Mouse (Mus musculus) midbrain, embryonic 12.5 days (tissue): ENCODE results near the gene Ercc5. TPM values are rescaled to one million over a fixed set of nuclear protein-coding genes. Genes with fewer than 3 reads are reported as not detected.

ENCODE experiments used
- ATAC-seq: fragments of 200-750 bp; cut with Nextera tagmentation; 2 replicates; pipeline ENCODE4 v1.8.0; 2017; ENCODE audit warnings: low read depth, moderate TSS enrichment, moderate library complexity; ENCODE audit not compliant: low FRiP score
- H3K27ac ChIP-seq: fragments of 300-500 bp; sonication (generic); replicated peaks from 2 replicates; pipeline ENCODE4 v1.5.1; 2016; ENCODE audit warnings: mild to moderate bottlenecking
- H3K27me3 ChIP-seq: fragments of 300-500 bp; sonication (generic); 2 replicates; pipeline ENCODE4 v1.6.1; 2016; ENCODE audit warnings: mild to moderate bottlenecking
- H3K36me3 ChIP-seq: fragments of 300-500 bp; sonication (generic); 2 replicates; pipeline ENCODE4 v1.6.1; 2016
- H3K4me1 ChIP-seq: fragments of 300-500 bp; sonication (generic); 2 replicates; pipeline ENCODE4 v1.6.1; 2016
- H3K4me2 ChIP-seq: fragments of 300-500 bp; sonication (generic); replicated peaks from 2 replicates; pipeline ENCODE4 v1.6.1; 2016; ENCODE audit warnings: mild to moderate bottlenecking, moderate library complexity
- H3K4me3 ChIP-seq: fragments of 300-500 bp; sonication (generic); 2 replicates; pipeline ENCODE4 v1.5.1; 2016; ENCODE audit warnings: mild to moderate bottlenecking
- H3K9ac ChIP-seq: fragments of 300-500 bp; sonication (generic); replicated peaks from 2 replicates; pipeline ENCODE4 v1.6.1; 2016; ENCODE audit warnings: mild to moderate bottlenecking, moderate library complexity
- H3K9me3 ChIP-seq: fragments of 300-500 bp; sonication (generic); 2 replicates; pipeline ENCODE4 v1.6.1; 2016; ENCODE audit warnings: mild to moderate bottlenecking
- WGBS: fragments of 180-500 bp; shearing (Covaris S2); methylation state at CpG from one replicate; pipeline ENCODE4 v1.1.7; 2016; 5-methylcytosine and 5-hydroxymethylcytosine counted together
- polyA plus RNA-seq: library from polyadenylated mRNA; unstranded; fragments of >200 nt; fragmentation: Nextera tagmentation; extraction: Ambion mirVana; gene quantifications from 2 replicates; pipeline ENCODE4 v1.2.1, GENCODE M21; 2016

Ercc5 gene
- polyA plus RNA-seq: 46.0 and 47.9 TPM in 2 replicates

DNA sequence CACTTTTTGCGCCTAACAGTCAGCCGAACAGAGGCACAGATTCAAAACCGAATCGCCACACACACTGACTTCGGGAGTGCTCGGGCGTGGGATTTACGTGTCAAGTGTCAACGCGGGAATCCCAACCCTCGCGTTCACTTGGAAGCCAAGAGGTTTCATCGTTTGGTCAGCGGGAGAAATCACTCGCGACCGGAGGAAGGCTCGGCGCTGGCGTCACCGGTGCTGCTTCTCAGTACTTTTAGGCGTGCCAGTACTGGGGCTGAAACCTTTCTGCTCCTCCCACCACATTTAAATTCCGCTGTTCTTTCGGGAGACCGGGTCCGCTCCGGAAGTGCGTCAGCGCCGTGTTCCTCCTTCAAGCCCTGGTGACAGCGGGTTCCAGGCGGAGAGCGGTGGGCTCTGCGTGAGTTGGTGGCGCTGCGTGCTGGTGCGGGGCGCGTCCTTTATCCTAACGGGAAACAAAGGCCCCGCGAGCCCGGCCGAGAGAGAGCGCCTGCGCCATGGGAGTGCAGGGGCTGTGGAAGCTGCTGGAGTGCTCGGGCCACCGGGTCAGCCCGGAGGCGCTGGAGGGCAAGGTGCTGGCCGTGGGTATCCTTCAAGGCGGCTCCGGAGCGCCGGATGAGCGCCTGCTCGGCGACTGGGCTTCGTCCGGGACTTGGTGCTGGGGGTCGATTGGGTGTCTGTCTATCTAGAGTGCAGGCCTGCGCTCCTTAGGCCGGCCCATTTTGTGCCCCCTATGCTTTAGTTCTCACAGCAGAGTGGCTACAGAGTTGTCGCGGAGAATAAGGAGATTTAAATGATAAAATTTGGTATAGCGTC, at the start of gene Ercc5:
TSS of gene Ercc5 (plus strand) at position 182 of the 819 bp plus-strand sequence.
- Histone ChIP-seq H3K9ac (peak within 1 kb of the TSS; percentile 91), H3K27ac (peak within 1 kb of the TSS; percentile 99), H3K9me3 (0 out of 2 replicates have a peak, but pooled peaks cover 3% of the 10 kb centered on the region), H3K4me2 (peak within 1 kb of the TSS; percentile 60), H3K4me1 (peaks cover 9% of the 10 kb centered on the region; the same call in 1 of the 2 replicates), H3K36me3 (peaks cover 13% of the 10 kb centered on the region), H3K4me3 (peak within 1 kb of the TSS; percentile 80), H3K27me3 (no peaks in the 10 kb centered on the region)
- WGBS: under 1% methylated on average over 66 of the region's 66 CpGs
- peak; percentile 97 for ATAC-seq

- Histone ChIP-seq H3K4me2 (peak overlapping the region; percentile 64), H3K4me3 (peak overlapping the region; percentile 80), H3K9me3 (no peaks in the 10 kb centered on the region), H3K9ac (peak overlapping the region; percentile 71), H3K27me3 (no peaks in the 10 kb centered on the region), H3K36me3 (peaks cover 25% of the 10 kb centered on the region; the same call in 1 of the 2 replicates), H3K27ac (peak overlapping the region; percentile 92), H3K4me1 (peaks cover 9% of the 10 kb centered on the region)
- under 1% methylated on average over 48 of the region's 55 CpGs for WGBS
- peak; percentile 88 for ATAC-seq
Observed at GRCm38 (mm10) chr1:44101448-44102225, 45.9 kb upstream of the Ercc5 start.

DNA sequence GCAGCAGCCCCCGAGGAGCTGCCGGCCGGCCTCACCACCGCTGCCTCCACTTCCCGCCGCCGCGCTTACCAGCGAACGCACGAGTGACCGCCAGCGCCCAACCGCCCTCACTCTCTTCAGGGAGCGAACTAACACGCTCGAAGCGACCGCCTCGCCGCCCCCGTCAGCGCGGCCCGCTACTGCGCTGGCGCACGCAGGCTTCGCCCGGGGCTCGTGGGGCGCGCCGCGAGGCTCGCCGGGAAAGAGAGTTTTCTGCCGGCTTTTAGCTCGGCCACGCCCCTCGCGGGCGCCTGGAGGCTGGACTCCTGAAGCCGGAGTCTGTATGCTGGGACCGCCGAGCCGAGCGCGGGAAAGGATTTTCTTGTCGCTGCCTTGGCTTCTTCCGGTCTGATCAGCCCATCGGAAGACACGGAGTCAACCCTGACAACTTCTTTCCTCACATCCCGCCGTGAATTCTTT, 45.3 kb upstream of the Ercc5 start, which contains the start of gene Tex30:
TSS of gene Tex30 (minus strand) at position 183 of the 459 bp plus-strand sequence.
- Histone ChIP-seq H3K36me3 (peaks cover 24% of the 10 kb centered on the region; the same call in 1 of the 2 replicates), H3K27me3 (no peaks in the 10 kb centered on the region), H3K4me1 (peaks cover 9% of the 10 kb centered on the region), H3K4me3 (peak within 1 kb of the TSS; percentile 80), H3K27ac (peak within 1 kb of the TSS; percentile 92), H3K9me3 (no peaks in the 10 kb centered on the region), H3K4me2 (peak within 1 kb of the TSS; percentile 64), H3K9ac (peak within 1 kb of the TSS; percentile 71)
- WGBS: under 1% methylated on average over 55 of the region's 55 CpGs
- ATAC-seq: peak; percentile 98

- H3K4me1 ChIP-seq: peaks cover 9% of the 10 kb centered on the region
- H3K27ac ChIP-seq: no peak overlapping the region
- H3K9me3 ChIP-seq: no peaks in the 10 kb centered on the region
- H3K4me3 ChIP-seq: peak overlapping the region; percentile 80
- ATAC-seq: no peak
- peak overlapping the region; percentile 41 for H3K9ac ChIP-seq
- 12% methylated on average over 5 of the region's 5 CpGs for WGBS
- H3K36me3 ChIP-seq: peaks cover 22% of the 10 kb centered on the region
- peak overlapping the region; percentile 64 for H3K4me2 ChIP-seq
- no peaks in the 10 kb centered on the region for H3K27me3 ChIP-seq
Observed at GRCm38 (mm10) chr1:44102939-44103338, 44.6 kb upstream of the Ercc5 start.

- no peak for ATAC-seq
- Histone ChIP-seq H3K27me3 (no peaks in the 10 kb centered on the region), H3K4me2 (peak overlapping the region; percentile 80), H3K27ac (no peak overlapping the region), H3K36me3 (peaks cover 18% of the 10 kb centered on the region), H3K9ac (no peak overlapping the region), H3K4me1 (peaks cover 14% of the 10 kb centered on the region), H3K4me3 (peak overlapping the region; percentile 61), H3K9me3 (no peaks in the 10 kb centered on the region)
Observed at GRCm38 (mm10) chr1:44117571-44117970, 30.0 kb upstream of the Ercc5 start.

GRCm38 (mm10) chr1:44118239-44119054, 29.1 kb upstream of the Ercc5 start, which contains the start of the genes Kdelc1 and Bivm:
TSS of gene Kdelc1 (minus strand) at chr1:44118808.
TSS of gene Bivm (plus strand) at chr1:44118957.
- peaks cover 9% of the 10 kb centered on the region for H3K36me3 ChIP-seq
- H3K4me2 ChIP-seq: peak within 1 kb of the TSS; percentile 80
- peak within 1 kb of the TSS; percentile 83 for H3K9ac ChIP-seq
- H3K4me1 ChIP-seq: peaks cover 14% of the 10 kb centered on the region
- no peaks in the 10 kb centered on the region for H3K9me3 ChIP-seq
- peak within 1 kb of the TSS; percentile 61 for H3K4me3 ChIP-seq
- peak; percentile 95 for ATAC-seq
- H3K27ac ChIP-seq: peak within 1 kb of the TSS; percentile 97
- under 1% methylated on average over 39 of the region's 39 CpGs for WGBS
- no peaks in the 10 kb centered on the region for H3K27me3 ChIP-seq

DNA sequence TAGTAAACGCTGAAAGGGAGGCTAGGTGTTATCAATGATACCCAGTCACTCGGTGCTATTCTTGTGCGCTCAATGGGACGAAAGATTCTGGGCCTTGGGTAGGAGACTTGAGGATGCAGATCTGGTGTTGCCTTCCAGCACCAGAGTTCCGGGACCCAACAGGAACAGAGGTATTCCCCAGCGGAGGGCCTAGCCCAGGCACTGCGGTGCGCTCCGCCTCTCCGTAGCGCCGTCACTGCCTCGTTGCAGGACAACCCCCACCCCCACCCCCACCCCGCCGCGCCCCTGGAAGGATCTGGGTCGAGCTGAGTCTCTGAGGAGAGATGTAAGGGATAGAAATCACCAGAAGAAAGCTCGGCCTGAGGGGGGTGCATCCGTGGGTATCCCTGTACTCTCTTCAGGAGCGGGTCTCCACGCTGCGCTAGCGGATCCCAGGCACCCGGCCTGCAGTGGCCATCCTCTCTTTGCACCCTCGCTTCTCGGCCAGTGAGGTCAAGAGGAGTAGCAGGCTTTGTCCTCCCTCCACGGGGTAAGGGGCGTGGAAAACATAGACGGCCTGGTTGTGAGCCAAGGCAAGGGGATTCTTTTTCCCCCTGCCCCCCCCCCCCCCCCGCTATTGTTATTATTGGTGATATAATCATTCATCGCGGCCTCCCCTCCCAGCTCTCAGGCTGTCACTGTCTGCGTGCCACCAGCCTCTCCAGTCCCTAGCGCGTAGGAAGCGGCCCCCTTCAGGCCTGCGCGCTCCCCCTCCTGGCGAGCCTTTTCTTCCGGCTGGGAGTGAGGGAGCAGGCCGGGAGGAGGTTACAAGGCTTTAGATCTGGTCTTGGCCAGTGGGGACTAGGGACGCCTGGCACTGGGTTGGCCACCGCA, 28.1 kb upstream of the Ercc5 start:
- H3K9me3 ChIP-seq: no peaks in the 10 kb centered on the region
- peaks cover 5% of the 10 kb centered on the region; the same call in 1 of the 2 replicates for H3K36me3 ChIP-seq
- peak overlapping the region; percentile 61 for H3K4me3 ChIP-seq
- H3K27me3 ChIP-seq: no peaks in the 10 kb centered on the region
- peak overlapping the region; percentile 83 for H3K9ac ChIP-seq
- H3K27ac ChIP-seq: peak overlapping the region; percentile 97
- under 1% methylated on average over 42 of the region's 43 CpGs for WGBS
- peaks cover 14% of the 10 kb centered on the region for H3K4me1 ChIP-seq
- peak overlapping the region; percentile 80 for H3K4me2 ChIP-seq
- ATAC-seq: peak; percentile 88

- peak overlapping the region; percentile 97 for H3K27ac ChIP-seq
Observed at GRCm38 (mm10) chr1:44120074-44120406, 27.5 kb upstream of the Ercc5 start.

GRCm38 (mm10) chr1:44122256-44122655, 25.3 kb upstream of the Ercc5 start:
- no peak overlapping the region for H3K9ac ChIP-seq
- H3K4me2 ChIP-seq: no peak overlapping the region
- no peak overlapping the region for H3K4me3 ChIP-seq
- H3K9me3 ChIP-seq: no peaks in the 10 kb centered on the region
- no peak for ATAC-seq
- H3K27me3 ChIP-seq: no peaks in the 10 kb centered on the region
- 0 out of 2 replicates have a peak, but pooled peaks cover 4% of the 10 kb centered on the region for H3K36me3 ChIP-seq
- H3K27ac ChIP-seq: no peak overlapping the region
- H3K4me1 ChIP-seq: peaks cover 14% of the 10 kb centered on the region
- 89% methylated on average over 3 of the region's 3 CpGs for WGBS

More at GRCm38 (mm10) chr1:44120074-44120406, 27.5 kb upstream of the Ercc5 start:
- Histone ChIP-seq H3K27me3 (no peaks in the 10 kb centered on the region), H3K4me2 (peak overlapping the region; percentile 80), H3K4me1 (peaks cover 14% of the 10 kb centered on the region), H3K9me3 (no peaks in the 10 kb centered on the region), H3K9ac (peak overlapping the region; percentile 83), H3K4me3 (peak overlapping the region; percentile 61), H3K36me3 (0 out of 2 replicates have a peak, but pooled peaks cover 2% of the 10 kb centered on the region)
- ATAC-seq: no peak; the same call in 1 of the 2 replicates
- 3% methylated on average over 6 of the region's 6 CpGs for WGBS

- no peak overlapping the region for H3K4me3 ChIP-seq
- peaks cover 6% of the 10 kb centered on the region for H3K4me1 ChIP-seq
- no peak overlapping the region for H3K9ac ChIP-seq
- no peaks in the 10 kb centered on the region for H3K27me3 ChIP-seq
- no peak for ATAC-seq
- H3K27ac ChIP-seq: no peak overlapping the region
- H3K36me3 ChIP-seq: 0 out of 2 replicates have a peak, but pooled peaks cover 21% of the 10 kb centered on the region
- 90% methylated on average over 4 of the region's 4 CpGs for WGBS
- H3K9me3 ChIP-seq: no peaks in the 10 kb centered on the region
- no peak overlapping the region for H3K4me2 ChIP-seq
Observed at GRCm38 (mm10) chr1:44125590-44125989, 22.0 kb upstream of the Ercc5 start.
